Mouse (Mus musculus): ENCODE results near the gene Psma7. TPM values are rescaled to one million over a fixed set of nuclear protein-coding genes. Genes with fewer than 3 reads are reported as not detected.

The Psma7 gene
- polyA plus RNA-seq, 1 experiment from 2014 or later, result 458 TPM

GRCm38 (mm10) chr2:180047980-180048635, 5.9 kb upstream of the Psma7 start:
- Histone ChIP-seq H3K36me3 (ENCODE audit: control insufficient read depth, insufficient read depth, low read length) (no peaks in the 10 kb centered on the region), H3K27ac (ENCODE audit: low read length) (no peak overlapping the region), H3K4me3 (ENCODE audit: low read length) (no peak overlapping the region), H3K9me3 (ENCODE audit: control insufficient read depth, low read length) (no peaks in the 10 kb centered on the region), H3K4me2 (ENCODE audit: low read depth, low read length) (no peak overlapping the region), H3K27me3 (ENCODE audit: control insufficient read depth, insufficient read depth, low read depth, low read length) (no peaks in the 10 kb centered on the region), H3K9ac (ENCODE audit: low read length) (no peak overlapping the region), H3K4me1 (replicated peaks; ENCODE audit: control insufficient read depth, insufficient read depth, low read length) (peaks cover 9% of the 10 kb centered on the region)
- WGBS, result 88% methylated on average over 18 of the region's 18 CpGs
- no peak for ATAC-seq (ENCODE audit: low read depth)

GRCm38 (mm10) chr2:180047580-180047979, 5.3 kb upstream of the Psma7 start:
- no peak for ATAC-seq (ENCODE audit: low read depth)
- H3K9me3 ChIP-seq (ENCODE audit: control insufficient read depth, low read length), result no peaks in the 10 kb centered on the region
- no peaks in the 10 kb centered on the region for H3K36me3 ChIP-seq (ENCODE audit: control insufficient read depth, insufficient read depth, low read length)
- no peaks in the 10 kb centered on the region for H3K27me3 ChIP-seq (ENCODE audit: control insufficient read depth, insufficient read depth, low read depth, low read length)
- H3K4me3 ChIP-seq (ENCODE audit: low read length), result no peak overlapping the region
- no peak overlapping the region for H3K9ac ChIP-seq (ENCODE audit: low read length)
- H3K4me2 ChIP-seq (ENCODE audit: low read depth, low read length), result no peak overlapping the region
- peaks cover 9% of the 10 kb centered on the region for H3K4me1 ChIP-seq (replicated peaks; ENCODE audit: control insufficient read depth, insufficient read depth, low read length)
- H3K27ac ChIP-seq (ENCODE audit: low read length), result no peak overlapping the region
- 51% methylated on average over 3 of the region's 3 CpGs for WGBS

- Histone ChIP-seq H3K9ac (ENCODE audit: low read length) (no peak overlapping the region), H3K9me3 (ENCODE audit: control insufficient read depth, low read length) (no peaks in the 10 kb centered on the region), H3K27me3 (ENCODE audit: control insufficient read depth, insufficient read depth, low read depth, low read length) (no peaks in the 10 kb centered on the region), H3K4me2 (ENCODE audit: low read depth, low read length) (no peak overlapping the region), H3K4me3 (ENCODE audit: low read length) (no peak overlapping the region), H3K36me3 (ENCODE audit: control insufficient read depth, insufficient read depth, low read length) (no peaks in the 10 kb centered on the region), H3K27ac (ENCODE audit: low read length) (no peak overlapping the region), H3K4me1 (replicated peaks; ENCODE audit: control insufficient read depth, insufficient read depth, low read length) (peaks cover 19% of the 10 kb centered on the region)
- whole genome bisulfite sequencing, result 47% methylated on average over 4 of the region's 4 CpGs
- ATAC-seq (ENCODE audit: low read depth), result no peak
These were observed 3.0 kb upstream of the Psma7 start for GRCm38 (mm10) chr2:180045283-180045682.

- Histone ChIP-seq H3K9me3 (ENCODE audit: control insufficient read depth, low read length) (no peaks in the 10 kb centered on the region), H3K36me3 (ENCODE audit: control insufficient read depth, insufficient read depth, low read length) (peaks cover 12% of the 10 kb centered on the region), H3K4me2 (ENCODE audit: low read depth, low read length) (peak overlapping the region; percentile 87), H3K4me1 (replicated peaks; ENCODE audit: control insufficient read depth, insufficient read depth, low read length) (peaks cover 23% of the 10 kb centered on the region), H3K27ac (ENCODE audit: low read length) (peak overlapping the region; percentile 90), H3K27me3 (ENCODE audit: control insufficient read depth, insufficient read depth, low read depth, low read length) (no peaks in the 10 kb centered on the region), H3K4me3 (ENCODE audit: low read length) (peak overlapping the region; percentile 97), H3K9ac (ENCODE audit: low read length) (peak overlapping the region; percentile 91)
- ATAC-seq (ENCODE audit: low read depth), result peak; percentile 64
- under 1% methylated on average over 63 of the region's 66 CpGs for WGBS
These were observed 754 bp upstream of the Psma7 start for GRCm38 (mm10) chr2:180042858-180043515.

- Histone ChIP-seq H3K4me1 (replicated peaks; ENCODE audit: control insufficient read depth, insufficient read depth, low read length) (peaks cover 23% of the 10 kb centered on the region), H3K9me3 (ENCODE audit: control insufficient read depth, low read length) (no peaks in the 10 kb centered on the region), H3K36me3 (ENCODE audit: control insufficient read depth, insufficient read depth, low read length) (peaks cover 21% of the 10 kb centered on the region), H3K27ac (ENCODE audit: low read length) (peak overlapping the region; percentile 90), H3K9ac (ENCODE audit: low read length) (peak overlapping the region; percentile 91), H3K4me2 (ENCODE audit: low read depth, low read length) (peak overlapping the region; percentile 87), H3K4me3 (ENCODE audit: low read length) (peak overlapping the region; percentile 97), H3K27me3 (ENCODE audit: control insufficient read depth, insufficient read depth, low read depth, low read length) (no peaks in the 10 kb centered on the region)
- 0% methylated on average over 63 of the region's 66 CpGs for WGBS
- ATAC-seq (ENCODE audit: low read depth), result peak; percentile 41
These were observed 517 bp downstream of the Psma7 start for GRCm38 (mm10) chr2:180041577-180042255.

- Histone ChIP-seq H3K27me3 (ENCODE audit: control insufficient read depth, insufficient read depth, low read depth, low read length) (no peaks in the 10 kb centered on the region), H3K36me3 (ENCODE audit: control insufficient read depth, insufficient read depth, low read length) (peaks cover 32% of the 10 kb centered on the region), H3K9me3 (ENCODE audit: control insufficient read depth, low read length) (no peaks in the 10 kb centered on the region), H3K4me2 (ENCODE audit: low read depth, low read length) (peak overlapping the region; percentile 87), H3K4me3 (ENCODE audit: low read length) (no peak overlapping the region), H3K9ac (ENCODE audit: low read length) (peak overlapping the region; percentile 91; the same call in 1 of the 2 replicates), H3K27ac (ENCODE audit: low read length) (no peak overlapping the region), H3K4me1 (replicated peaks; ENCODE audit: control insufficient read depth, insufficient read depth, low read length) (peaks cover 23% of the 10 kb centered on the region)
- no peak for ATAC-seq (ENCODE audit: low read depth)
- 36% methylated on average over 6 of the region's 6 CpGs for whole genome bisulfite sequencing
These were observed 1.8 kb downstream of the Psma7 start for GRCm38 (mm10) chr2:180040406-180040805.

GRCm38 (mm10) chr2:180034753-180035152, 7.5 kb downstream of the Psma7 start:
- peak; percentile 27; the same call in 1 of the 2 replicates for ATAC-seq (ENCODE audit: low read depth)
- peaks cover 70% of the 10 kb centered on the region for H3K36me3 ChIP-seq (ENCODE audit: control insufficient read depth, insufficient read depth, low read length)

GRCm38 (mm10) chr2:180033956-180034355, 8.3 kb downstream of the Psma7 start:
- 53% methylated on average over 3 of the region's 3 CpGs for WGBS
- Histone ChIP-seq H3K4me1 (replicated peaks; ENCODE audit: control insufficient read depth, insufficient read depth, low read length) (no peaks in the 10 kb centered on the region), H3K27ac (ENCODE audit: low read length) (no peak overlapping the region), H3K4me2 (ENCODE audit: low read depth, low read length) (no peak overlapping the region), H3K4me3 (ENCODE audit: low read length) (no peak overlapping the region), H3K9ac (ENCODE audit: low read length) (no peak overlapping the region), H3K36me3 (ENCODE audit: control insufficient read depth, insufficient read depth, low read length) (peaks cover 70% of the 10 kb centered on the region), H3K9me3 (ENCODE audit: control insufficient read depth, low read length) (no peaks in the 10 kb centered on the region), H3K27me3 (ENCODE audit: control insufficient read depth, insufficient read depth, low read depth, low read length) (no peaks in the 10 kb centered on the region)
- no peak for ATAC-seq (ENCODE audit: low read depth)

More at GRCm38 (mm10) chr2:180034753-180035152, 7.5 kb downstream of the Psma7 start:
- Histone ChIP-seq H3K9ac (ENCODE audit: low read length) (no peak overlapping the region), H3K9me3 (ENCODE audit: control insufficient read depth, low read length) (no peaks in the 10 kb centered on the region), H3K4me3 (ENCODE audit: low read length) (no peak overlapping the region), H3K4me1 (replicated peaks; ENCODE audit: control insufficient read depth, insufficient read depth, low read length) (peaks cover 2% of the 10 kb centered on the region), H3K4me2 (ENCODE audit: low read depth, low read length) (no peak overlapping the region), H3K27me3 (ENCODE audit: control insufficient read depth, insufficient read depth, low read depth, low read length) (no peaks in the 10 kb centered on the region), H3K27ac (ENCODE audit: low read length) (no peak overlapping the region)
- 55% methylated on average over 5 of the region's 5 CpGs for WGBS

- Histone ChIP-seq H3K4me1 (replicated peaks; ENCODE audit: control insufficient read depth, insufficient read depth, low read length) (peaks cover under 1% of the 10 kb centered on the region), H3K4me3 (ENCODE audit: low read length) (no peak overlapping the region), H3K27ac (ENCODE audit: low read length) (no peak overlapping the region), H3K27me3 (ENCODE audit: control insufficient read depth, insufficient read depth, low read depth, low read length) (no peaks in the 10 kb centered on the region), H3K36me3 (ENCODE audit: control insufficient read depth, insufficient read depth, low read length) (peaks cover 65% of the 10 kb centered on the region), H3K9ac (ENCODE audit: low read length) (no peak overlapping the region), H3K9me3 (ENCODE audit: control insufficient read depth, low read length) (no peaks in the 10 kb centered on the region), H3K4me2 (ENCODE audit: low read depth, low read length) (no peak overlapping the region)
- no peak for ATAC-seq (ENCODE audit: low read depth)
- WGBS, result 68% methylated on average over 3 of the region's 3 CpGs
These were observed 9.3 kb downstream of the Psma7 start for GRCm38 (mm10) chr2:180032925-180033324.
